Mouse (Mus musculus) erythroblast, embryonic 14.5 days (primary cell): Measurements from ENCODE around the gene Olfr648. TPM values are rescaled to one million over a fixed set of nuclear protein-coding genes. Genes with fewer than 3 reads are reported as not detected.

ENCODE experiments used
- H3K27me3 ChIP-seq: 2 replicates; pipeline ENCODE4 v1.6.1; 2012; ENCODE audit warnings: inconsistent platforms; ENCODE audit not compliant: control insufficient read depth
- H3K36me3 ChIP-seq: 2 replicates; pipeline ENCODE4 v1.6.1; 2012; ENCODE audit warnings: mild to moderate bottlenecking, inconsistent platforms; ENCODE audit not compliant: control insufficient read depth
- H3K4me1 ChIP-seq: 2 replicates; pipeline ENCODE4 v1.6.1; 2012; ENCODE audit warnings: inconsistent platforms; ENCODE audit not compliant: control insufficient read depth
- H3K4me3 ChIP-seq: replicated peaks from 2 replicates; pipeline ENCODE3; 2012; ENCODE audit warnings: moderate library complexity, mild to moderate bottlenecking, inconsistent platforms
- H3K9me3 ChIP-seq: 2 replicates; pipeline ENCODE4 v1.6.1; 2012; ENCODE audit warnings: low read length, inconsistent platforms, mixed read lengths; ENCODE audit not compliant: control insufficient read depth
- GATA1 ChIP-seq: IDR thresholded peaks from 2 replicates; pipeline ENCODE4 v1.6.1; 2012; ENCODE audit warnings: low read length, inconsistent platforms, mixed read lengths
- TAL1 ChIP-seq: IDR thresholded peaks from 3 replicates; pipeline ENCODE4 v1.6.1; 2012; ENCODE audit warnings: low read length, inconsistent platforms, mixed read lengths
- polyA plus RNA-seq: library from polyadenylated mRNA; stranded (reverse); fragments of >175 nt; gene quantifications from 2 replicates; pipeline ENCODE4 v1.2.3, GENCODE M21; 2012

The Olfr648 gene
- polyA plus RNA-seq = 0.03 TPM in 1 of 2 replicates, not detected in the other

DNA sequence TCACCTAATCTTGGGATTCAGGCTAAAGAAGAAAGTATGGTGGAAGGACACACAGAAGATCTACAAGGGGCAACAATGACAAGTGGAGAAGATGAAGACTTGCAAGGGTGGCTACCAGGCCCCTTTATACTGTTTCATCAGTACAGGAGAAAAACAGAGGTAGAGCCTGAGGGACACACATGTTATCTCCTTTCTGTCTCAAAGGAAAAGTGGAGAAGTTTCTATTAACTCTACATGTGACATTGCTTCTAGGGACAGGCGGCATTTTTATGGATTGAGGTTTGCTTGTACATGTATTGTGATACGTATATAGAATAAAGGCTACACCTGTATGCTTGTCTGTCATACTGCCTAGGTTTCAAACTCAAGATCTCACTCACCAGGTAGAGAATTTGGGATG is at the start of gene Olfr648:
TSS of gene Olfr648 (minus strand) at position 101 of the 400 bp plus-strand sequence.
- Histone ChIP-seq H3K4me1 (no peaks in the 10 kb centered on the region), H3K27me3 (no peaks in the 10 kb centered on the region), H3K4me3 (no peak within 1 kb of the TSS), H3K9me3 (no peaks in the 10 kb centered on the region), H3K36me3 (no peaks in the 10 kb centered on the region)
- TF ChIP-seq GATA1 (no peak), TAL1 (no peak)

- H3K9me3 ChIP-seq = no peaks in the 10 kb centered on the region
- TF ChIP-seq TAL1 (no peak), GATA1 (no peak)
- H3K4me1 ChIP-seq = no peaks in the 10 kb centered on the region
- no peaks in the 10 kb centered on the region for H3K27me3 ChIP-seq
- H3K36me3 ChIP-seq = no peaks in the 10 kb centered on the region
- H3K4me3 ChIP-seq = no peak overlapping the region
Measured at GRCm38 (mm10) chr7:104231203-104231602, 48.0 kb upstream of the Olfr648 start.

GRCm38 (mm10) chr7:104218701-104219569 is 35.7 kb upstream of the Olfr648 start, which contains the start of gene Trim6:
TSS of gene Trim6 (plus strand) at chr7:104218793.
- Histone ChIP-seq H3K4me1 (peaks cover 6% of the 10 kb centered on the region), H3K36me3 (no peaks in the 10 kb centered on the region), H3K27me3 (peaks cover 5% of the 10 kb centered on the region), H3K9me3 (no peaks in the 10 kb centered on the region), H3K4me3 (peak within 1 kb of the TSS; percentile 39)
- no peak for TF ChIP-seq GATA1
- TF ChIP-seq TAL1 = no peak

DNA sequence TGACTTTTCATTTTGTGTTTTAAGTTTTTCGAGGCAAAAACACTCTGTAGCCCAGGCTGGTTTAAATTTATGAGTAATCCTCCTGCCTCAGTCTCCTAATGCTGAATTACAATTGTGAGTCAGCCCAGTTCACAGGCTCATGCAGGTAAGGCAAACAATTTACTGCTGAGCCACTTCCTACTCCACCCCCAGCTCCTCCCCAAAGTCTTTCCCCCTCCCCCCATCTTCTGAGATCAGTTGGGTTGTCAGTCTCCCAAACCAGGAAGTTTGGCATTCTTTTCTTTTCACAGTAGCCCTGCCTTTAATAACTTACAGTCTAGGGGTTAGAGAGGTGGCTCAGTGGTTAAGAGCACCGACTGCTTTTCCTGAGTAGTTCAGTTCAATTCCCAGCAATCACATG is 34.7 kb upstream of the Olfr648 start:
- peaks cover 5% of the 10 kb centered on the region for H3K27me3 ChIP-seq
- H3K36me3 ChIP-seq = no peaks in the 10 kb centered on the region
- peaks cover 6% of the 10 kb centered on the region for H3K4me1 ChIP-seq
- no peaks in the 10 kb centered on the region for H3K9me3 ChIP-seq
- no peak overlapping the region for H3K4me3 ChIP-seq
- TF ChIP-seq GATA1 = no peak
- no peak for TF ChIP-seq TAL1

- no peaks in the 10 kb centered on the region for H3K36me3 ChIP-seq
- H3K4me1 ChIP-seq = peaks cover 6% of the 10 kb centered on the region
- H3K9me3 ChIP-seq = no peaks in the 10 kb centered on the region
- no peak for TF ChIP-seq TAL1
- no peak for TF ChIP-seq GATA1
- H3K4me3 ChIP-seq = no peak overlapping the region
- H3K27me3 ChIP-seq = peaks cover 5% of the 10 kb centered on the region
Measured at GRCm38 (mm10) chr7:104216011-104216535, 32.9 kb upstream of the Olfr648 start.

GRCm38 (mm10) chr7:104206197-104206596 is 23.0 kb upstream of the Olfr648 start:
- H3K4me1 ChIP-seq = no peaks in the 10 kb centered on the region
- H3K36me3 ChIP-seq = no peaks in the 10 kb centered on the region
- TF ChIP-seq GATA1 (no peak), TAL1 (no peak)
- H3K9me3 ChIP-seq = no peaks in the 10 kb centered on the region
- H3K4me3 ChIP-seq = no peak overlapping the region
- no peaks in the 10 kb centered on the region for H3K27me3 ChIP-seq

DNA sequence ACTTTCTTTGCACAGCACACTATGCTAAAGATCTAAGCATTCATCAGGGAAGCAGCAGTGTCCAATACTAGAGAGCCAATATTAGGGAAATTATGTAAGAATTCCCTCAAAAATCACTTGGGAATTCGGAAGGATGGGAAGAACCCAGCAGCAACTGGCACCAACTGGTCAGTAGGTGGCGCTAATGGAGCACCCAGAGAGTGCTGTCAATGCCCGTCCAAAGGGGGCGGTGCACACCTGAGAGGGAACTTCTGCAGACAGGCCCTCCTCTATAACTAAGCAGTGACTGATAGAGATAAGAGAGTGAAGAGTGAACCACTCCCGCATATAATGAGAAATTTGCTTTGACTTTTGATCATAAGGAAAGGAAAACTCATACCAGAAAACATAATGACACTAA is 16.6 kb upstream of the Olfr648 start:
- Histone ChIP-seq H3K4me1 (no peaks in the 10 kb centered on the region), H3K36me3 (no peaks in the 10 kb centered on the region), H3K9me3 (no peaks in the 10 kb centered on the region), H3K4me3 (no peak overlapping the region), H3K27me3 (no peaks in the 10 kb centered on the region)
- TF ChIP-seq GATA1 (no peak), TAL1 (no peak)

- Histone ChIP-seq H3K4me1 (no peaks in the 10 kb centered on the region), H3K9me3 (no peaks in the 10 kb centered on the region), H3K36me3 (no peaks in the 10 kb centered on the region), H3K4me3 (no peak within 1 kb of the TSS), H3K27me3 (no peaks in the 10 kb centered on the region)
- no peak for TF ChIP-seq GATA1
- TF ChIP-seq TAL1 = no peak
Measured at GRCm38 (mm10) chr7:104195885-104196284, 12.7 kb upstream of the Olfr648 start, which contains the start of gene Olfr649. TSS of gene Olfr649 (minus strand) at chr7:104195985.

GRCm38 (mm10) chr7:104191275-104191674 is 8.1 kb upstream of the Olfr648 start:
- Histone ChIP-seq H3K27me3 (no peaks in the 10 kb centered on the region), H3K9me3 (no peaks in the 10 kb centered on the region), H3K36me3 (no peaks in the 10 kb centered on the region), H3K4me1 (no peaks in the 10 kb centered on the region), H3K4me3 (no peak overlapping the region)
- TF ChIP-seq TAL1 = no peak
- TF ChIP-seq GATA1 = no peak
